Mouse (Mus musculus) myocyte (in vitro differentiated cells): ENCODE measurements around the gene Slc17a8. TPM values are rescaled to one million over a fixed set of nuclear protein-coding genes. Genes with fewer than 3 reads are reported as not detected.

ENCODE experiments used
- H3K27me3 ChIP-seq: one replicate; pipeline ENCODE4 v1.6.1; 2011; ENCODE audit not compliant: control insufficient read depth, insufficient read depth, insufficient read length
- H3K36me3 ChIP-seq: one replicate; pipeline ENCODE4 v1.6.1; 2011; ENCODE audit not compliant: control insufficient read depth, insufficient read depth
- H3K4me2 ChIP-seq: one replicate; pipeline ENCODE4 v1.6.1; 2011; ENCODE audit warnings: low read depth, control low read depth
- H3K4me3 ChIP-seq: one replicate; pipeline ENCODE4 v1.5.1; 2011; ENCODE audit warnings: mild to moderate bottlenecking, control low read depth, moderate library complexity
- H3K79me2 ChIP-seq: one replicate; pipeline ENCODE4 v1.6.1; 2011; ENCODE audit not compliant: control insufficient read depth, insufficient read depth
- H3ac ChIP-seq: one replicate; pipeline ENCODE4 v1.6.1; 2011; ENCODE audit not compliant: control insufficient read depth, insufficient read length
- CEBPB ChIP-seq: IDR thresholded peaks from 2 replicates; pipeline ENCODE4 v1.6.1; 2011; ENCODE audit warnings: mild to moderate bottlenecking, moderate library complexity; ENCODE audit not compliant: poor library complexity, insufficient read depth, severe bottlenecking
- E2F4 ChIP-seq: IDR thresholded peaks from one replicate; pipeline ENCODE4 v1.6.1; 2011; ENCODE audit warnings: mild to moderate bottlenecking, control low read depth, moderate library complexity; ENCODE audit not compliant: insufficient read depth
- MAX ChIP-seq: IDR thresholded peaks from one replicate; pipeline ENCODE4 v1.6.1; 2011; ENCODE audit warnings: low read depth, mild to moderate bottlenecking, control low read depth
- MYOD1 ChIP-seq, 3 experiments: IDR thresholded peaks; one replicate each; pipeline ENCODE4 v1.6.1; 2011; ENCODE audit warnings: control low read depth in 2 of 3, low read depth in 2 of 3, mild to moderate bottlenecking in 2 of 3, moderate library complexity in 1 of 3; ENCODE audit not compliant: insufficient read length in 2 of 3, control insufficient read depth in 1 of 3
- MYOG ChIP-seq, 3 experiments: IDR thresholded peaks; one replicate each; pipeline ENCODE4 v1.6.1; 2011; ENCODE audit warnings: control low read depth in 2 of 3, low read depth in 2 of 3, mild to moderate bottlenecking in 2 of 3; ENCODE audit not compliant: insufficient read length in 2 of 3, control insufficient read depth in 1 of 3, insufficient read depth in 1 of 3
- POLR2A ChIP-seq: IDR thresholded peaks from one replicate; pipeline ENCODE4 v1.6.1; 2011; ENCODE audit warnings: low read depth, mild to moderate bottlenecking, control low read depth, moderate library complexity; ENCODE audit not compliant: insufficient read length
- POLR2AphosphoS2 ChIP-seq: IDR thresholded peaks from one replicate; pipeline ENCODE4 v1.6.1; 2011; ENCODE audit warnings: low read depth, control low read depth; ENCODE audit not compliant: insufficient read length
- REST ChIP-seq: IDR thresholded peaks from one replicate; pipeline ENCODE4 v1.6.1; 2011; ENCODE audit warnings: mild to moderate bottlenecking, control low read depth, moderate library complexity; ENCODE audit not compliant: insufficient read depth, insufficient read length
- SRF ChIP-seq: IDR thresholded peaks from one replicate; pipeline ENCODE4 v1.6.1; 2011; ENCODE audit warnings: low read depth; ENCODE audit not compliant: control insufficient read depth, insufficient read length
- TCF12 ChIP-seq: IDR thresholded peaks from one replicate; pipeline ENCODE4 v1.6.1; 2011; ENCODE audit warnings: mild to moderate bottlenecking, control low read depth; ENCODE audit not compliant: poor library complexity, insufficient read depth, severe bottlenecking
- TCF3 ChIP-seq: IDR thresholded peaks from one replicate; pipeline ENCODE4 v1.6.1; 2011; ENCODE audit warnings: low read depth, control low read depth; ENCODE audit not compliant: insufficient read length
- USF1 ChIP-seq: IDR thresholded peaks from one replicate; pipeline ENCODE4 v1.6.1; 2011; ENCODE audit warnings: low read depth, mild to moderate bottlenecking, control low read depth, moderate library complexity
- polyA plus RNA-seq: library from polyadenylated mRNA; unstranded; fragments of >200 nt; fragmentation: generic; extraction: Trizol; gene quantifications from one replicate; pipeline ENCODE4 v1.2.1, GENCODE M21; 2012; ENCODE audit warnings: missing spikeins

Gene Slc17a8
- polyA plus RNA-seq, 1 experiment = not detected

GRCm38 (mm10) chr10:89656366-89656765, 35.3 kb upstream of the Slc17a8 start:
- no peaks in the 10 kb centered on the region for H3K79me2 ChIP-seq
- TF ChIP-seq SRF (no peak), POLR2A (no peak), REST (no peak), MAX (no peak), USF1 (no peak), TCF12 (no peak), POLR2AphosphoS2 (no peak), E2F4 (no peak), MYOG (IDR thresholded peaks at IDR 0.05; ENCODE audit: control insufficient read depth in 1 of 3, insufficient read depth in 1 of 3, insufficient read length in 2 of 3, low read depth in 2 of 3) (no peak), CEBPB (no peak), TCF3 (no peak), MYOD1 (IDR thresholded peaks at IDR 0.05; ENCODE audit: control insufficient read depth in 1 of 3, insufficient read length in 2 of 3, low read depth in 2 of 3) (no peak)
- no peak overlapping the region for H3K4me3 ChIP-seq
- peaks cover 26% of the 10 kb centered on the region for H3K36me3 ChIP-seq
- no peak overlapping the region for H3ac ChIP-seq
- H3K4me2 ChIP-seq = no peak overlapping the region
- H3K27me3 ChIP-seq = no peaks in the 10 kb centered on the region

- no peaks in the 10 kb centered on the region for H3K79me2 ChIP-seq
Measured at GRCm38 (mm10) chr10:89652912-89653311, 31.9 kb upstream of the Slc17a8 start.

GRCm38 (mm10) chr10:89651691-89652090, 30.6 kb upstream of the Slc17a8 start:
- Histone ChIP-seq H3K4me2 (no peak overlapping the region), H3K27me3 (no peaks in the 10 kb centered on the region), H3K79me2 (no peaks in the 10 kb centered on the region), H3K36me3 (peaks cover 31% of the 10 kb centered on the region), H3K4me3 (no peak overlapping the region), H3ac (no peak overlapping the region)
- TF ChIP-seq POLR2AphosphoS2 (no peak), REST (no peak), MYOD1 (IDR thresholded peaks at IDR 0.05; ENCODE audit: control insufficient read depth in 1 of 3, insufficient read length in 2 of 3, low read depth in 2 of 3) (no peak), MAX (no peak), MYOG (IDR thresholded peaks at IDR 0.05; ENCODE audit: control insufficient read depth in 1 of 3, insufficient read depth in 1 of 3, insufficient read length in 2 of 3, low read depth in 2 of 3) (no peak), TCF12 (no peak), E2F4 (no peak), TCF3 (no peak), CEBPB (no peak), USF1 (no peak), SRF (no peak), POLR2A (no peak)

More at GRCm38 (mm10) chr10:89652912-89653311, 31.9 kb upstream of the Slc17a8 start:
- Histone ChIP-seq H3K4me3 (no peak overlapping the region), H3K27me3 (no peaks in the 10 kb centered on the region), H3K36me3 (peaks cover 31% of the 10 kb centered on the region), H3K4me2 (no peak overlapping the region), H3ac (no peak overlapping the region)
- TF ChIP-seq MYOG (IDR thresholded peaks at IDR 0.05; ENCODE audit: control insufficient read depth in 1 of 3, insufficient read depth in 1 of 3, insufficient read length in 2 of 3, low read depth in 2 of 3) = no peak
- no peak for TF ChIP-seq POLR2AphosphoS2

- TF ChIP-seq TCF3 (no peak), MYOD1 (IDR thresholded peaks at IDR 0.05; ENCODE audit: control insufficient read depth in 1 of 3, insufficient read length in 2 of 3, low read depth in 2 of 3) (no peak), POLR2AphosphoS2 (no peak), CEBPB (no peak), MAX (no peak), TCF12 (no peak), REST (no peak), USF1 (no peak)
- no peak overlapping the region for H3ac ChIP-seq
- H3K4me2 ChIP-seq = no peak overlapping the region
- H3K4me3 ChIP-seq = no peak overlapping the region
- H3K79me2 ChIP-seq = no peaks in the 10 kb centered on the region
- no peaks in the 10 kb centered on the region for H3K27me3 ChIP-seq
- H3K36me3 ChIP-seq = peaks cover 7% of the 10 kb centered on the region
Measured at GRCm38 (mm10) chr10:89646918-89647317, 25.9 kb upstream of the Slc17a8 start.

- no peak overlapping the region for H3ac ChIP-seq
- H3K27me3 ChIP-seq = no peaks in the 10 kb centered on the region
- H3K79me2 ChIP-seq = no peaks in the 10 kb centered on the region
- TF ChIP-seq USF1 (no peak), REST (no peak), POLR2A (no peak), TCF12 (no peak), POLR2AphosphoS2 (no peak), SRF (no peak), MAX (no peak), MYOG (IDR thresholded peaks at IDR 0.05; ENCODE audit: control insufficient read depth in 1 of 3, insufficient read depth in 1 of 3, insufficient read length in 2 of 3, low read depth in 2 of 3) (no peak), TCF3 (no peak), E2F4 (no peak), CEBPB (no peak), MYOD1 (IDR thresholded peaks at IDR 0.05; ENCODE audit: control insufficient read depth in 1 of 3, insufficient read length in 2 of 3, low read depth in 2 of 3) (no peak)
- no peak overlapping the region for H3K4me3 ChIP-seq
- peaks cover 9% of the 10 kb centered on the region for H3K36me3 ChIP-seq
- no peak overlapping the region for H3K4me2 ChIP-seq
Measured at GRCm38 (mm10) chr10:89637001-89637400, 15.9 kb upstream of the Slc17a8 start.
